Mouse (Mus musculus) liver, embryonic 11.5 days (tissue): Measurements from ENCODE around the gene Osgin1. TPM values are rescaled to one million over a fixed set of nuclear protein-coding genes. Genes with fewer than 3 reads are reported as not detected.

Experiments used
- ATAC-seq: fragments of 200-750 bp; cut with Nextera tagmentation; replicated peaks from 2 replicates; pipeline ENCODE4 v1.8.0; 2017; ENCODE audit warnings: moderate number of reproducible peaks, mild to moderate bottlenecking, moderate TSS enrichment, moderate library complexity; ENCODE audit not compliant: low FRiP score
- DNase-seq: peaks from one replicate; pipeline ENCODE4 v3.0.0-alpha.2; 2017; ENCODE audit warnings: low spot score
- H3K27ac ChIP-seq: fragments of 300-500 bp; sonication (generic); 2 replicates; pipeline ENCODE4 v1.5.1; 2014; ENCODE audit warnings: mild to moderate bottlenecking, low read depth, low read length, control low read depth
- H3K27me3 ChIP-seq: fragments of 300-500 bp; sonication (generic); replicated peaks from 2 replicates; pipeline ENCODE4 v1.6.1; 2014; ENCODE audit warnings: low read length, mixed read lengths; ENCODE audit not compliant: control insufficient read depth, insufficient read depth
- H3K36me3 ChIP-seq: fragments of 300-500 bp; sonication (generic); 2 replicates; pipeline ENCODE4 v1.6.1; 2014; ENCODE audit warnings: mild to moderate bottlenecking, low read length, moderate library complexity, mixed read lengths; ENCODE audit not compliant: control insufficient read depth, insufficient read depth
- H3K4me1 ChIP-seq: fragments of 300-500 bp; sonication (generic); replicated peaks from 2 replicates; pipeline ENCODE4 v1.6.1; 2014; ENCODE audit warnings: low read length, mixed read lengths; ENCODE audit not compliant: control insufficient read depth, insufficient read depth
- H3K4me2 ChIP-seq: fragments of 300-500 bp; sonication (generic); 2 replicates; pipeline ENCODE4 v1.6.1; 2014; ENCODE audit warnings: mild to moderate bottlenecking, control low read depth, moderate library complexity
- H3K4me3 ChIP-seq: fragments of 300-500 bp; sonication (generic); 2 replicates; pipeline ENCODE4 v1.5.1; 2014; ENCODE audit warnings: low read depth, low read length, control low read depth
- H3K9ac ChIP-seq: fragments of 300-500 bp; sonication (generic); 2 replicates; pipeline ENCODE4 v1.6.1; 2014; ENCODE audit warnings: low read depth, low read length, control low read depth
- H3K9me3 ChIP-seq: fragments of 300-500 bp; sonication (generic); 2 replicates; pipeline ENCODE4 v1.6.1; 2016; ENCODE audit warnings: low read length, inconsistent platforms, mixed read lengths; ENCODE audit not compliant: control insufficient read depth
- WGBS: fragments of 180-500 bp; shearing (Covaris S2); extraction: QIAGEN DNeasy Blood & Tissue Kit; methylation state at CpG from one replicate; pipeline ENCODE4 v1.1.7; 2014; 5-methylcytosine and 5-hydroxymethylcytosine counted together
- polyA plus RNA-seq: library from polyadenylated mRNA; unstranded; fragments of >200 nt; fragmentation: Nextera tagmentation; extraction: Ambion mirVana; gene quantifications from 2 replicates; pipeline ENCODE4 v1.2.1, GENCODE M21; 2014

Osgin1 gene
- polyA plus RNA-seq, 1 experiment from 2014 or later: 15.6 TPM

DNA sequence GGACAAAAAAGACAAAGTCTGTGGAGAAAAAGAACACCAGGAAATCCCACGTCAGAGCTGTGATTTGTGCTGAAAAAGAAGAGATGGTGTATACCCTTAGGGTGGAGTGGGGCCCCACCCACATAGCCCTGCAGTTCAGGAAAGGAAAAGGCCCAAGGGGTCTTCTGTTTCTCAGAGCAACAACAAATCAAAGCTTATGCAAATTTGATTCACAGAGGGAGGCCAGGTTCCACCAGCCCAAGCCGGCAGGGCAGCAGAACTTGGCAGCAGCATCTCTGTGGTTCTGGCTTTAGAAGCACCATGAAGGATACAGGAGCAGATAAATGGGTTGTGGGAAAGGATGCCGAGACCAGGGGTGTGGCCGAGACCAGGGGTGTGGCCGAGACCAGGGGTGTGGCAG, 44.8 kb downstream of the Osgin1 start:
- ATAC-seq: no peak
- Histone ChIP-seq H3K36me3 (no peaks in the 10 kb centered on the region), H3K4me2 (no peak overlapping the region), H3K9me3 (no peaks in the 10 kb centered on the region), H3K9ac (no peak overlapping the region), H3K27ac (no peak overlapping the region), H3K27me3 (no peaks in the 10 kb centered on the region; the same call in 1 of the 2 replicates), H3K4me1 (no peaks in the 10 kb centered on the region), H3K4me3 (no peak overlapping the region)
- 23% methylated on average over 5 of the region's 5 CpGs for WGBS
- DNase-seq: no peak

DNA sequence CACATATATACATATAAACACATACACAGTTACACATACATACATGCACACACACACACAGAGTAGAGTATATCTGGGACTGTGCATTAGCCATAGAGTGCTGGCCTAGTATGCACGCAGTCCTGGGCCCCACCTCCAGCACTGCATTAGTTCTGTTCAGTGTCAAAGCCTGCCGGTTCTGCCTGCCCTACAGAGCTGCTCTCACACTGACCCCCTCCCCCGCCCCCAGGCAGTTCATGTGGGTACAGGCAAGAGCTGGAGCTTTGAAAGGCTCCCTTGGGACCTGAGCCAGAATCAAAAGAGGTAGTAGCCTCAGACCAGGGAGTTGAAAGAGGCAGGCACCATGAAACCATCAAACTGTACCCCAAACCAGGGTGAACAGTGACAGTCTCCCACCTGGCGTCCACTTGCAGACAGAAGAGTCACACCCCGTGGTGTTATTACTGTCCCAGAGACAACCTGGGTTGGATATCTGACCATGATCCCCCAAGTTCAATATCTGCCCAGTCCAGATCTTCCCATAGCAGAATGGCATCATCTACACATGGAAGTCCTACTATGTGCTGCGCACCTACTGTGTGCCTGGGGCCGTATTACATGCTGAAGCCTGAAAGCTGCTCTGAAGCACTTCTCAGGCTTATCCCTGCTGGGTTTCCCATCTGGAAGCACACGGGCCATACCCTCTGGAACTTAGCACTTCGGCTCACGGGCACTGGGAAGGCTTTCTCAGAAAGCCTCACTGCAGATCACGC, 50.4 kb downstream of the Osgin1 start:
- H3K9me3 ChIP-seq: no peaks in the 10 kb centered on the region
- DNase-seq: no peak
- 0 out of 2 replicates have a peak, but pooled peaks cover 2% of the 10 kb centered on the region for H3K27me3 ChIP-seq
- no peak overlapping the region for H3K4me2 ChIP-seq
- no peak overlapping the region for H3K4me3 ChIP-seq
- H3K27ac ChIP-seq: no peak overlapping the region
- no peaks in the 10 kb centered on the region; the same call in 1 of the 2 replicates for H3K4me1 ChIP-seq
- no peaks in the 10 kb centered on the region for H3K36me3 ChIP-seq
- ATAC-seq: no peak
- no peak overlapping the region for H3K9ac ChIP-seq
- WGBS: 76% methylated on average over 11 of the region's 11 CpGs

DNA sequence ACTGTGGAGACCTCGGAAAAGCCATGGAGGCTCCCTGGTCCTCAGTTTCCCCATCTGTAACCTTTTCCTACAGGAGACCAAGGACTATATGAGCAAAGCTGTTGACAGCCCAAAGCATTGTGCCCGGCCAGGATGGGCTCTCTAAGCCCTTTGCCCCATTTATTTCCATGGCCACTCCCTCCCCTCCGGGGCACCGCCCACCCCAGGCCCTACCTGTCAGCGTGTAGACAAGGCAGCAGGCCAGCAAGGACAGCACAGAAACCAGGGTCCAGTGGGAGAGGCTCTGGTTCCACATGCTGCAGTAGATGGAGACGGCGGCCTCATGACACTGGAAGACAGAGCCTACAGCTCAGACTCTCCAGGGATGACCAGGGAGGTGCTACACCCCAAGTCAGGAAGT, 53.2 kb downstream of the Osgin1 start:
- H3K4me2 ChIP-seq: no peak overlapping the region
- no peak for ATAC-seq
- 67% methylated on average over 7 of the region's 7 CpGs for WGBS

More for the DNA sequence above, 53.2 kb downstream of the Osgin1 start:
- Histone ChIP-seq H3K4me3 (no peak overlapping the region), H3K27me3 (peaks cover 4% of the 10 kb centered on the region; the same call in 1 of the 2 replicates), H3K9me3 (no peaks in the 10 kb centered on the region), H3K4me1 (peaks cover 10% of the 10 kb centered on the region), H3K9ac (no peak overlapping the region), H3K36me3 (no peaks in the 10 kb centered on the region), H3K27ac (no peak overlapping the region)
- DNase-seq: no peak

Other genes with a start within 250 kb of the Osgin1 start
- 170 and 177 TPM in 2 replicates for gene Hsbp1, start 89.6 kb upstream of the Osgin1 start, polyA plus RNA-seq
- gene Mlycd, start 39.2 kb upstream of the Osgin1 start, polyA plus RNA-seq: 13.7 and 15.0 TPM in 2 replicates
- 0.95 and 1.1 TPM in 2 replicates for gene Necab2, start 12.6 kb downstream of the Osgin1 start, polyA plus RNA-seq
- gene Slc38a8, start 67.6 kb downstream of the Osgin1 start, polyA plus RNA-seq: not detected in 2 replicates
- gene Mbtps1, start 124.6 kb downstream of the Osgin1 start, polyA plus RNA-seq: 68.6 and 73.0 TPM in 2 replicates
- 40.4 and 42.2 TPM in 2 replicates for gene Hsdl1, start 141.1 kb downstream of the Osgin1 start, polyA plus RNA-seq
- 0.11 and 0.23 TPM in 2 replicates for gene Dnaaf1, start 141.1 kb downstream of the Osgin1 start, polyA plus RNA-seq
- 13.9 and 16.5 TPM in 2 replicates for gene Taf1c, start 171.1 kb downstream of the Osgin1 start, polyA plus RNA-seq
- not detected in 2 replicates for gene Adad2, start 178.6 kb downstream of the Osgin1 start, polyA plus RNA-seq
- gene Kcng4, start 201.6 kb downstream of the Osgin1 start, polyA plus RNA-seq: not detected in 2 replicates
- gene Wfdc1, start 232.2 kb downstream of the Osgin1 start, polyA plus RNA-seq: 0.22 and 0.36 TPM in 2 replicates